Mouse (Mus musculus) ES-Bruce4 (cell line): Measurements from ENCODE around the gene Cpne9.

Source experiments
- CTCF ChIP-seq: IDR thresholded peaks from one replicate; pipeline ENCODE4 v1.8.1; 2011; ENCODE audit warnings: low read depth, low read length
- POLR2A ChIP-seq: IDR thresholded peaks from one replicate; pipeline ENCODE4 v1.8.1; 2011; ENCODE audit warnings: low read length; ENCODE audit not compliant: insufficient read depth

DNA sequence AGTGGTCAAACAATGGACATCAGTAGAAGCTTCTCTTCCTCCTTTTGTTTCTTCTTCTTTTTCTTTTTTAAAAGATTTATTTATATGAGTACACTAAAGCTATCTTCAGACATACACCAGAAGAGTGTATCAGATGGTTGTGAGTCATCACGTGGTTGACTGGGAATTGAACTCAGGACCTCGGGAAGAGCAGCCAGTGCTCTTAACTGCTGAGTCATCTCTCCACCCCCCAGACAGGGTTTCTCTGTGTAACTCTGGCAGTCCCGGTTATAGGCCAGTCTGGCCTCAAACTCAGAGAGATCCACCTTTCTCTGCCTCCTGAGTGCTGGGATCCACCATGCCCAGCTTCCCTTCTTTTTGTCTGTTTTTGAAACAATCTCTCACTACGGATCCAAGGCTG is 14.5 kb downstream of the Cpne9 start:
- no peak for TF ChIP-seq POLR2A
- TF ChIP-seq CTCF: no peak
